Mouse (Mus musculus) midbrain, postnatal 0 days (tissue): ENCODE results near the gene Nmu. TPM values are rescaled to one million over a fixed set of nuclear protein-coding genes. Genes with fewer than 3 reads are reported as not detected.
A peak's percentile ranks its signal among the peaks of the same experiment; 100 is the strongest.

ENCODE experiments used
- ATAC-seq: fragments of 200-750 bp; cut with Nextera tagmentation; 2 replicates; pipeline ENCODE4 v1.8.0; 2017; ENCODE audit warnings: moderate number of reproducible peaks, mild to moderate bottlenecking, moderate TSS enrichment, moderate library complexity; ENCODE audit not compliant: low FRiP score
- DNase-seq: peaks from one replicate; pipeline ENCODE4 v3.0.0-alpha.2; 2015; ENCODE audit warnings: low spot score
- H3K27ac ChIP-seq: fragments of 300-500 bp; sonication (generic); 2 replicates; pipeline ENCODE4 v1.5.1; 2014; ENCODE audit warnings: low read depth, mild to moderate bottlenecking, low read length, mixed read lengths
- H3K27me3 ChIP-seq: fragments of 300-500 bp; sonication (generic); 2 replicates; pipeline ENCODE4 v1.6.1; 2014; ENCODE audit warnings: low read length, control low read depth, mixed read lengths; ENCODE audit not compliant: insufficient read depth
- H3K36me3 ChIP-seq: fragments of 300-500 bp; sonication (generic); 2 replicates; pipeline ENCODE4 v1.6.1; 2014; ENCODE audit warnings: low read length, control low read depth, mixed read lengths; ENCODE audit not compliant: insufficient read depth
- H3K4me1 ChIP-seq: fragments of 300-500 bp; sonication (generic); 2 replicates; pipeline ENCODE4 v1.6.1; 2014; ENCODE audit warnings: mild to moderate bottlenecking, control low read depth, antibody characterized with exemption, low read length, mixed read lengths; ENCODE audit not compliant: insufficient read depth
- H3K4me2 ChIP-seq: fragments of 300-500 bp; sonication (generic); 2 replicates; pipeline ENCODE4 v1.6.1; 2014; ENCODE audit warnings: low read depth, mild to moderate bottlenecking, low read length, mixed read lengths; ENCODE audit not compliant: poor library complexity, severe bottlenecking
- H3K4me3 ChIP-seq: fragments of 300-500 bp; sonication (generic); 2 replicates; pipeline ENCODE4 v1.5.1; 2014; ENCODE audit warnings: low read depth, mild to moderate bottlenecking, low read length, moderate library complexity
- H3K9ac ChIP-seq: fragments of 300-500 bp; sonication (generic); replicated peaks from 2 replicates; pipeline ENCODE4 v1.6.1; 2014; ENCODE audit warnings: mild to moderate bottlenecking, low read length, moderate library complexity, mixed read lengths; ENCODE audit not compliant: poor library complexity, severe bottlenecking
- H3K9me3 ChIP-seq: fragments of 300-500 bp; sonication (generic); 2 replicates; pipeline ENCODE4 v1.6.1; 2016; ENCODE audit warnings: low read length, control low read depth
- CTCF ChIP-seq: IDR thresholded peaks from 2 replicates; pipeline ENCODE4 v1.5.1; 2016; ENCODE audit warnings: antibody characterized with exemption, mild to moderate bottlenecking
- WGBS: fragments of 180-500 bp; shearing (Covaris S2); extraction: QIAGEN DNeasy Blood & Tissue Kit; methylation state at CpG from one replicate; pipeline ENCODE4 v1.1.7; 2014; 5-methylcytosine and 5-hydroxymethylcytosine counted together
- polyA plus RNA-seq: library from polyadenylated mRNA; unstranded; fragments of >200 nt; fragmentation: Nextera tagmentation; extraction: Ambion mirVana; gene quantifications from 2 replicates; pipeline ENCODE4 v1.2.1, GENCODE M21; 2015
- total RNA-seq: library from RNA; depleted of rRNA; stranded (reverse); fragments of >200 nt; gene quantifications from 2 replicates; pipeline ENCODE4 v1.2.3, GENCODE M21; 2014

Gene Nmu
- total and polyA plus RNA-seq, 2 experiments from 2014 or later: 1.1 TPM; not detected in 1

- Histone ChIP-seq H3K4me1 (peaks cover 10% of the 10 kb centered on the region; the same call in 1 of the 2 replicates), H3K9me3 (no peaks in the 10 kb centered on the region), H3K9ac (no peak overlapping the region), H3K27me3 (no peaks in the 10 kb centered on the region), H3K4me3 (peak overlapping the region; percentile 89), H3K36me3 (no peaks in the 10 kb centered on the region), H3K4me2 (peak overlapping the region; percentile 75), H3K27ac (no peak overlapping the region)
- DNase-seq (peak; percentile 24), ATAC-seq (no peak)
- 1% methylated on average over 8 of the region's 8 CpGs for WGBS
- no peak for TF ChIP-seq CTCF
These were observed 58.0 kb downstream of the Nmu start for GRCm38 (mm10) chr5:76305616-76306015.

DNA sequence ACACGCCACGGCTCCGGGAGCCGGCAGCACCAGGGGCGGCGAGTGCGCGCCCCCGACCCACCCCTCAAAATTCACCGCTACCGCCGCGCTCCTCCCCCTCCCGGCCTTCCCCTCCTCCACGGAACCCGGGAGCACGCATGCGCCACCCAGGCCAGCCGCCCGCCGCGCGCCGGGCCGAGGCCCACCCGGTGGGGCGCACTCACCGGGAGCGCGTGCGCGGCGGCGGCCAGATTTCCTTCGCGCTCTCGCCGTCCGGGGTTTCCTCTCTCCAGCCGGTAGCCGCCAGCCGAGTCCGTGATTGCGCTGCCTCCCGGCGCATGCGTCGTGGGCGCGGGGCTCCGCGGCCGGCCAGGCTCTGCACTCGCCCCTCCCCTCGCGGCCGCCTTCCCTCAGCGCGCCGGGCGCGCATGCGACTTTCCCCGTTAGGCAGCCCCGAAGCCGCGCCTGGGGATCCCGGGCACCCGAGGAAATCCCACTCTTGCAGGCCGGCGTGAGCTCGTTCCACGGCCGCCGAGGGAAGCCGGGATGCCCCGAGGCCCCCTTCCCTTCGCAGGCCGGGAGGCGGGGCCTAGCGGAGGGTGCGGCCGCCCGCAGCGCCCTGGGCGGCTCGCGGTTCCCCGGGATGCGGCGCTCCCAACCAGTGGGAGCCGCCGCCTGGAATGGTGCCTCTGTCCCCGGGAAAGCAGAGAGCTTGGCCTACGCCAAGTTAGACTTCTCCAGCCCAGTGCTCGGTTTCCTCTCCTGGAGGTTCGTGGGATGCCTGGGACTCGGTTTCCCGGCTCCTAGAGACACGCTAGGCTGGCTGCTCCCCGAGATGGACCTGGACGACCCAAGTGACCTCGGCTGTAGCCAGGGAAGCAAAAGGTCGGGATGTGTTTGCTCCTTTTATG is 58.9 kb downstream of the Nmu start, which contains the start of gene Clock:
TSS of gene Clock (minus strand) at position 341 of the 890 bp plus-strand sequence.
- peak within 1 kb of the TSS; percentile 89 for H3K4me3 ChIP-seq
- peak within 1 kb of the TSS; percentile 96 for H3K27ac ChIP-seq
- peak; percentile 91 for DNase-seq
- H3K36me3 ChIP-seq: no peaks in the 10 kb centered on the region
- peaks cover 10% of the 10 kb centered on the region; the same call in 1 of the 2 replicates for H3K4me1 ChIP-seq
- no peaks in the 10 kb centered on the region for H3K27me3 ChIP-seq
- ATAC-seq: peak; percentile 89
- no peaks in the 10 kb centered on the region for H3K9me3 ChIP-seq
- peak within 1 kb of the TSS; percentile 95 for H3K9ac ChIP-seq
- peak within 1 kb of the TSS; percentile 75 for H3K4me2 ChIP-seq
- under 1% methylated on average over 59 of the region's 104 CpGs for WGBS
- TF ChIP-seq CTCF: no peak; the same call in 1 of the 2 replicates

DNA sequence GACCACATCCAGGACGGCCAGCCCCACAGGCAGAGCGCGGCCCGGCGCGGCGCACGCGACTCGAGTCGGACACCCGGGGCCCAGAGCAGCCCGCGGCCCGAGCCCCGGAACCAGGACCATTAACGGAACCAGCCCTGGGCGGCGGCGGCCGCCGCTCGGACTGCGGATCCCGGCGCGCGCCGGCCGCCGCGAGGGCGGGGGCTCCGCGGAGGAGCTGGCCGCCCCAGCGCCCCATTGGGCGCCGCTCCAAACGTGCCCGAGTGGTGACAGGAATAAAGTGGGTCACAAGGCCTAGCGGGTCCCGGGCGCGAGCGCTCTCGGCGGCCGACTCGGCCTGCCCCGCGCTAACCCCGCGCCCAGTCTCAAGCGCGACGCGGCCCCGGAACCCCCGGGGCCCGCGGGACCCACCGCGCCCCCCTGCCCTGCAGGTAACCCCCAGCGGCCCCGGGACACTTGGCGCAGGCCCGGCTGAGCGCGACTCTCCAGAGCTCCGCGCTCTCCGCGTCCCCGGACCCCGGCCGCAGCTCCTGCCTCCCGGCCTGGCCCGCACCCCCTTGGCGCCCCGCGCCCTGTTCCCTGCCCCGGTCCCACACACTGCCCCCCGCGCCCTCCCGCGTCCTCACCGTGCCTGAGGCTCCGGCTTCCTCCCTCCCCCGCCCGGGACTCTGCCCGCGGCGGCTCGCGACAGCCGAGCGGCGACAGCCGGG is 59.7 kb downstream of the Nmu start:
- ATAC-seq: peak; percentile 87
- no peak for TF ChIP-seq CTCF
- H3K9ac ChIP-seq: peak overlapping the region; percentile 95
- H3K27ac ChIP-seq: peak overlapping the region; percentile 96
- no peaks in the 10 kb centered on the region for H3K9me3 ChIP-seq
- H3K27me3 ChIP-seq: no peaks in the 10 kb centered on the region
- no peaks in the 10 kb centered on the region for H3K36me3 ChIP-seq
- peaks cover 10% of the 10 kb centered on the region; the same call in 1 of the 2 replicates for H3K4me1 ChIP-seq
- WGBS: 2% methylated on average over 30 of the region's 100 CpGs
- DNase-seq: peak; percentile 86
- H3K4me2 ChIP-seq: peak overlapping the region; percentile 75
- H3K4me3 ChIP-seq: peak overlapping the region; percentile 89

GRCm38 (mm10) chr5:76303379-76303744 is 60.2 kb downstream of the Nmu start:
- Histone ChIP-seq H3K27ac (peak overlapping the region; percentile 96), H3K9me3 (no peaks in the 10 kb centered on the region), H3K4me2 (peak overlapping the region; percentile 75), H3K27me3 (no peaks in the 10 kb centered on the region), H3K4me1 (peaks cover 10% of the 10 kb centered on the region; the same call in 1 of the 2 replicates), H3K4me3 (peak overlapping the region; percentile 89), H3K36me3 (no peaks in the 10 kb centered on the region), H3K9ac (peak overlapping the region; percentile 95)
- DNase-seq (no peak), ATAC-seq (no peak)
- no peak for TF ChIP-seq CTCF
- 4% methylated on average over 11 of the region's 11 CpGs for WGBS

DNA sequence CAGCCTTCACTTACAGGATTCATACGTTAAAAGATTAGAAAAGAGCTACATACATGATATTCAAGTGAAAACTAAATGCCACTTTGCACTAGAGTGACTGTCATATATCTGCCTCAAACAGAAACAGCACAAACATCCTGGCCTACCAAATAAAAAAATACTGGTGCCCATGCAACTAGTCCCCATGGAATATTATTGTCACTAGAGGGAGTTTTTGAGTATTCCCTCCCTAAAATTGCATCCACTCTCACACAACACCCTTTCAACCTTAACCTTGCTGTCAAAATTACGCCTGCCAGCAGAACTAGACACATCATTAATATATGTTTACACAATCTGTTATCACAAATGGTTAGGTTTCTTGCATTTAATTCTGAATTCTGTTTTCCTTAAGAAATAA is 61.6 kb downstream of the Nmu start:
- Histone ChIP-seq H3K27ac (no peak overlapping the region), H3K9ac (no peak overlapping the region), H3K9me3 (no peaks in the 10 kb centered on the region), H3K4me3 (no peak overlapping the region), H3K27me3 (no peaks in the 10 kb centered on the region), H3K4me1 (peaks cover 10% of the 10 kb centered on the region; the same call in 1 of the 2 replicates), H3K4me2 (no peak overlapping the region), H3K36me3 (no peaks in the 10 kb centered on the region)
- DNase-seq: no peak
- TF ChIP-seq CTCF: peak; percentile 46
- ATAC-seq: no peak
- 86% methylated on average over 2 of the region's 2 CpGs for WGBS
